Mouse (Mus musculus): ENCODE measurements at regions not wholly inside any gene's neighbourhood (a gene's known extent, or its start where the extent isn't known, plus 50 kb on each side); places are given as distances from the start of the nearest gene placed in this dataset.

DNA sequence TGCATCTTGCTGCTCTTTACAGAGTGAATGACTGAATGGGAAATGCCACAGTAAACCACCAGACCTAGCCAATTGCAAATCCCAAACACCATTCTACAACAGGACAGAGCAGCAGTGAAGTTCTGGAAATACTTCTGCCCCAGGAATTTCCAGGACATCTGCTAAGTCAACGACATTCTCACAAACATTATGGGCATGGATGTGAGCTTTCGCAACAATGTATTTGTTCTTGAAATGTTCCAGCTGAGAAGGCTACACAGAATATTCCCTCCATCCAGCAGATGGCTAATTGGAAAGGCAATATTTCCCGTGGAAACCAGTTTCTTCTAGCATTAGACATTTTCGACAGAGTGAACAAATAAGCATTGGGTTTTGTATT is 509.0 kb downstream of the Olfm4 start:
- Histone ChIP-seq H3K4me2 (no peak overlapping the region), H3K9ac (no peak overlapping the region), H3K27me3 (replicated peaks) (no peaks in the 10 kb centered on the region), H3K27ac (no peak overlapping the region), H3K4me1 (no peaks in the 10 kb centered on the region), H3K9me3 (no peaks in the 10 kb centered on the region), H3K4me3 (replicated peaks) (no peak overlapping the region), H3K36me3 (no peaks in the 10 kb centered on the region)
- 74% methylated on average over 4 of the region's 4 CpGs for WGBS
- ATAC-seq (ENCODE audit: insufficient read depth, low FRiP score, low read depth): no peak

DNA sequence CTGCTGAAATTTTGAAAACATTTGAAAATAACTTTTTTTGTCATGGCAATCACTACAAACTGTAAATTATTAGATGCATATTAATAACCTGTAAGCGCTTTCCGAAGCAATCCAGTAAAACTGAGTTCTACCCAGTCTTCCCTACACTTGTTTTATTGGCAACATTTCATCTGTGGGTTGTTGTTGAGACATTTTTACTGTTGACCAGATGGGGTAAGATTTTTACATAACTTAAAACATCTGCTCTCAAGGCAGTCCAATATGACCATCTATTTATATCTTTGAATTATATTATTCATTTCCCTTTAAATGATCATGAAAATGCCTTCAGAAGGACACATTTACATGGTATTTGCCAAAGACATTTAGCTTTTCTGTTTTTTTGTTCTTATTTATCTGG is 520.5 kb downstream of the Olfm4 start:
- H3K4me1 ChIP-seq: no peaks in the 10 kb centered on the region
- no peaks in the 10 kb centered on the region for H3K27me3 ChIP-seq (replicated peaks)
- no peak overlapping the region for H3K4me3 ChIP-seq (replicated peaks)
- H3K9me3 ChIP-seq: no peaks in the 10 kb centered on the region
- H3K36me3 ChIP-seq: no peaks in the 10 kb centered on the region
- 85% methylated on average over 2 of the region's 2 CpGs for WGBS
- H3K4me2 ChIP-seq: no peak overlapping the region
- ATAC-seq (ENCODE audit: insufficient read depth, low FRiP score, low read depth): no peak
- H3K9ac ChIP-seq: no peak overlapping the region
- H3K27ac ChIP-seq: no peak overlapping the region

DNA sequence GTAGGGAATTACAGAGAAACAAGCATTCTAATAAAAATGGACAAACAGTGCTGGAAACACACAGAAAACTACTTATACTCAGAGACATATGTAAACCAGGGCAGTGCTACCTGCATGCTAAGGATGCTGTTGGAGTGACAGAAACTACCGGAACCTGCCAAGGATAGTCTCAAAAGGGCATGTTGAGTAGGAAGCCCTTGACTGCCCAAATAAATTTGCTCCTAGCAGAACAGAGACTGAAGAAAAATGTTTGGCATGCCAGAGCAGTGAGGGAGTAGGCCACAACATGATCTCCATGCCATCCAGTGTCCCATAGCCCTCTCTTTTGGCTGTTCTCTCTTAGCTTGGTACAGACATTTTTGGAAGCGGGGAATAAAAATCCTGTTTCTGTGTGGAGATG is 532.7 kb downstream of the Olfm4 start:
- Histone ChIP-seq H3K4me3 (replicated peaks) (no peak overlapping the region), H3K9me3 (no peaks in the 10 kb centered on the region), H3K9ac (no peak overlapping the region), H3K36me3 (no peaks in the 10 kb centered on the region), H3K27ac (no peak overlapping the region), H3K27me3 (replicated peaks) (no peaks in the 10 kb centered on the region), H3K4me2 (no peak overlapping the region), H3K4me1 (no peaks in the 10 kb centered on the region)
- no peak for ATAC-seq (ENCODE audit: insufficient read depth, low FRiP score, low read depth)
- 97% methylated on average over 2 of the region's 2 CpGs for WGBS

DNA sequence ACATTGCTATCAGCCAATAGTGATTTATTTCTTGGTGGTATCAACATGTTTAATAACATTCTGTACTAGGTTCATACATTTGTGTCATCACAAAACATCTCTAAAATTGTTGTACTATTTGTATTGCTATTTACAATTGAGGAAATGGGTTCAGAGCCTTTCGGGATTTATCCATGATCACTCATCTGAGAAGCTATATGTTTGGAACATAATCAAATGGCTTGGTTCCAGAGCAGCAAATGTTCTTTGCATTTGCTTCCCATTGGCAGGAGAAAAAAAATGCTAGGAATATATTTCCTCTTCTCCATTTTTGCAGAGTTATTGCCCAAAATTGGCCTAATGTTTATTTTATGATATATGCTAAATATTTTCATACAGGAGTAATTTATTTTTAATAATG is 537.3 kb downstream of the Olfm4 start:
- no peak for ATAC-seq (ENCODE audit: insufficient read depth, low FRiP score, low read depth)
- H3K4me2 ChIP-seq: no peak overlapping the region
- no peaks in the 10 kb centered on the region for H3K9me3 ChIP-seq
- no peaks in the 10 kb centered on the region for H3K4me1 ChIP-seq
- H3K36me3 ChIP-seq: no peaks in the 10 kb centered on the region
- no peak overlapping the region for H3K27ac ChIP-seq
- WGBS: 48% methylated on average over 1 of the region's 1 CpGs
- H3K4me3 ChIP-seq (replicated peaks): no peak overlapping the region
- no peak overlapping the region for H3K9ac ChIP-seq
- H3K27me3 ChIP-seq (replicated peaks): no peaks in the 10 kb centered on the region

DNA sequence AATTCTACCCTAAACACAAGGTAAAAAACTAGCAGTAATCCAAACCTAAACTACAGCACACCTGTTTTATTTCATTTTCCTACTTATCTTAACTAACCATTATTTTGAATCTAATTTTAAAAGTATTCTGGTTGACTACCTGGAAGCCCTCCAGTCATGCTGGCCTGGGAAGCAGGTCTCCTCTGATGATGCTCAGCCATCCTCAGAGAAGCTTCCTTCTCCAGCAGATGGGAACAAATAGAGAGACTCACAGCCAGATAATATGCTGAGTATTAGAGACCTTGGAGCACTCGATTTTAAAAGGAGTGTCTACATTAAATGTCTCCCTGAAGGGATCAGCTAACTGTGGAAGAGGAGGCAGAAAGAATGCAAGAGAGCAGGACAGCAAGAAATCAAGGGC is 537.8 kb downstream of the Olfm4 start:
- 58% methylated on average over 1 of the region's 1 CpGs for WGBS
- H3K4me2 ChIP-seq: no peak overlapping the region
- H3K27me3 ChIP-seq (replicated peaks): no peaks in the 10 kb centered on the region
- no peak overlapping the region for H3K4me3 ChIP-seq (replicated peaks)
- no peaks in the 10 kb centered on the region for H3K9me3 ChIP-seq
- no peaks in the 10 kb centered on the region for H3K4me1 ChIP-seq
- H3K9ac ChIP-seq: no peak overlapping the region
- no peak for ATAC-seq (ENCODE audit: insufficient read depth, low FRiP score, low read depth)
- H3K27ac ChIP-seq: no peak overlapping the region
- no peaks in the 10 kb centered on the region for H3K36me3 ChIP-seq

DNA sequence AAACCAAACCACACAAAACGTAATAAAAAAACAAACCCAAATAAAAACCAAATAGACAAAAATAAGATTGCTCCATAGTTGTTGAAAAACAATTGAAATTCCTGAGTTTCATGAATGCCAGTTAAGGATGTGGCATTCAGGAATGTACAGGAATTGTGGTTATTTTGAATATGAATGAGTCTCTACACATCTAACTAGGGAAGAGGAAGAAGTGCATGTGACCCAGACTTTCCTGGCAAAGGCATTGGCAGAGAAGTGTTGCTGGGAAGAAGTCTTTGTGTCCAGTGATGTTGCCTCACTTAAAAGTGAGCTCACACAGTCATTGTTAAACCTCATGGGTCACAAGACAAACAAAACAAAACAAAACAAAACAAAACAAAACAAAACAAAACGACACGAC is 538.7 kb downstream of the Olfm4 start:
- Histone ChIP-seq H3K27ac (no peak overlapping the region), H3K9me3 (no peaks in the 10 kb centered on the region)
- WGBS: 85% methylated on average over 3 of the region's 3 CpGs

DNA sequence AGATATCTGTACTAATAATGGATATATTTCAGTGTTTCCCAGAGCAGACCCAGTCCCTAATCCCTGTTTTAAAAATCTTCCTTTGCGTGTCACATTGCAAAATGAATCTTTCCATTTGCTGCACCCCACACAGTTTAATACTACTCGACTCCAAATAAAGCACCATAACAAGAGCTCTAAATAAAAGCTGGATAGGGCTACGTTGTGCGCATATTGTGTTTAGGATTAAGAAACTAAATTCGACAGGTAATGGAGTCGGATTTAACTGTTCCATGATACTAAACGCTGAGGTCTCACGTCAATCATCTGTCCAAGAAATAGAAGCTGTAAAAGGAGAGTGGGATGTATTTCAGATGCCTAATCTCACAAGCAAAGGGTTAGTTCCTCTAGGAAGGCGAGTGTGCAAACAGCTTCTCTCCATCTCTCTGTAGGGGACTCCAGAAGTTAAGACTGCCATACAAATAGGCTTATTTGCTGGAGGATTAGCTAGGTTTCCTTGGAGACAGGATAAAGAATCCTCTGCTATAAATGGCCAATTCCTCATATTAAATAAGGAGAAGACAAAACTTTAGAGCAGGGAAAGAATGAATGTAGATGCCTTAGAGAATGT is 544.6 kb downstream of the Olfm4 start:
- Histone ChIP-seq H3K4me2 (no peak overlapping the region), H3K4me1 (no peaks in the 10 kb centered on the region), H3K36me3 (no peaks in the 10 kb centered on the region), H3K9me3 (no peaks in the 10 kb centered on the region), H3K9ac (no peak overlapping the region), H3K27me3 (replicated peaks) (no peaks in the 10 kb centered on the region), H3K27ac (no peak overlapping the region), H3K4me3 (replicated peaks) (no peak overlapping the region)
- ATAC-seq (ENCODE audit: insufficient read depth, low FRiP score, low read depth): no peak
- 62% methylated on average over 9 of the region's 9 CpGs for whole genome bisulfite sequencing

More for the DNA sequence above, 538.7 kb downstream of the Olfm4 start:
- Histone ChIP-seq H3K9ac (no peak overlapping the region), H3K27me3 (replicated peaks) (no peaks in the 10 kb centered on the region), H3K4me1 (no peaks in the 10 kb centered on the region), H3K4me3 (replicated peaks) (no peak overlapping the region), H3K4me2 (no peak overlapping the region), H3K36me3 (no peaks in the 10 kb centered on the region)
- ATAC-seq (ENCODE audit: insufficient read depth, low FRiP score, low read depth): no peak

DNA sequence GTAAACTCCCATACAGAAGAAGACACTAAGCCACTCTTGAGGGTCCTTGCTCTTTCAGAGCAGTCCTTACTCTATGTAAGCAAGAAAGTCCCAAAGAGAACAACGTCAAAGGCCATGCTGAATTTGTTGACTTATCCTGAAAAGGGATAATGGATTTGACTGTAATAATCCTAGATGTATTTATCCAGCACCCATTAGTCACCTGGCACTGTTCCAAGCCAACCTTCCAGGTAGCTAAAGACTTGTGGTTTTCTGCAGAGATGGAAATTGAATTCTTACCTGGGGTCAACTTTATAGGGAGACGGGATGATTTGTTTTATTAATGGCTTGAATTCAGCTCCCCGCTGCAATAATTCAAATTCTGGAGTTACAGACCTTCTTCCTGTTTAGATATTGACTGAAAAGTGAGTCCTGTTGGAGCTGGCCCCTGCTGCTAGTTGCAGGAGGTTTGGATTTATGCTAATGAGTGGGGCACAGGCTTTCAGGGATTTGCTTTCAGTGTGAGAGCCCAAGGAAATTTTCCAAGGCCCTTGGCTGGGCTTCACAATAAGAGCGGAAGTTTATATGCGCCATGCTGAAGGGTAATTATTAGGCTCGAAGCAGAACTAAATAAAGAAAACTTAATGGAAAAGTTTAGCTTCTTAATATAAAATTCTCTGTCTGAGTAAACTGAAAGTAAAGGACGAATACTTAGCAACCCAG is 552.3 kb downstream of the Olfm4 start:
- WGBS: 28% methylated on average over 7 of the region's 7 CpGs
- Histone ChIP-seq H3K36me3 (no peaks in the 10 kb centered on the region), H3K9ac (no peak overlapping the region), H3K27me3 (replicated peaks) (no peaks in the 10 kb centered on the region), H3K27ac (peak overlapping the region; percentile 11; the same call in 1 of the 2 replicates), H3K9me3 (no peaks in the 10 kb centered on the region), H3K4me1 (no peaks in the 10 kb centered on the region), H3K4me2 (peak overlapping the region; percentile 19; the same call in 1 of the 2 replicates), H3K4me3 (replicated peaks) (no peak overlapping the region)
- peak; percentile 43; the same call in 1 of the 2 replicates for ATAC-seq (ENCODE audit: insufficient read depth, low FRiP score, low read depth)

DNA sequence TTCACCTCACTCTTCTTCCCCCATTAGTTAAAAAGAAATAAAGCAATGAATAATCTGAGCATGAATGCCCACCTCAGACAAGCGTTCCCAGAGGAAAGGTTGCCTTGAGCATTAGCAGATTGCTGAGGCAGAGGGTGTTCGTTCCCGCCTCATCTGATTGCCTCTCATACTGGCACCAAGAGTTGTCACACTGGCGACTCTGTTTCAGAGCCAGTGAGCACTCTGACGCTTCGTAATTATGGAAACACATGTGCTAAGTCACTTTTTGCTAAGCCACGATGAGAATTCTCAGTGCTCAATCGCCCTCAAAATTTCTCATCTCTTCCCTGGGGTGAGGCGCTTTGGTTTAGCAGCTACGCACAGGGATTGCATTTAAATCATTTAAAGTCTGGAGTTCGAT is 576.1 kb downstream of the Olfm4 start:
- H3K36me3 ChIP-seq: no peaks in the 10 kb centered on the region
- no peaks in the 10 kb centered on the region for H3K27me3 ChIP-seq (replicated peaks)
- 81% methylated on average over 11 of the region's 11 CpGs for WGBS
- no peak overlapping the region for H3K4me2 ChIP-seq
- no peak overlapping the region for H3K4me3 ChIP-seq (replicated peaks)
- no peak for ATAC-seq (ENCODE audit: insufficient read depth, low FRiP score, low read depth)
- H3K9ac ChIP-seq: no peak overlapping the region
- no peak overlapping the region for H3K27ac ChIP-seq
- H3K4me1 ChIP-seq: no peaks in the 10 kb centered on the region
- H3K9me3 ChIP-seq: no peaks in the 10 kb centered on the region

All from stomach, embryonic 15.5 days (tissue).